Mouse (Mus musculus): ENCODE results near the gene Klhl26.

DNA sequence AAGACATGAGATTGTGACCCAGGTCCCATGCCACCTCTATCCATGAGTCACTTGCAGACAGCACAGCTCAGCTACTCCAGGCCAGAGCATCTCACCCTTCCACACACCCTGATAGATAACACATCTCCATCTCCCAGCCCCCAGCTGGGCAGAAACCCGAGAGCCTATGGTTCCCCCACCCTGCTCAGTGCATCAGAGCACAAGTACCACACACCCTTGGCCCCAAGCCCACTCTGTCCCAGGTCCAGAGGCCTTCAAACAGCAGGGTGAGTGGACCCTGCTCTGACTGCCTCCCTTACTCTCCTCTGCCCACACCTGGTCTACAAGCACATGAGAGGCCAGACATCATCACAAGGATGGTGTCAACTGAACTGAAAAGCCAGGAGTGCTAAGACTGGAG lies 8.9 kb downstream of the Klhl26 start:
- no peak for TF ChIP-seq CTCF (IDR thresholded peaks at IDR 0.05; ENCODE audit: borderline replicate concordance, extremely low read depth, insufficient read depth, insufficient read length)
- no peak for TF ChIP-seq POLR2A (IDR thresholded peaks at IDR 0.05; ENCODE audit: borderline replicate concordance, extremely low read depth, insufficient read depth, insufficient read length, poor library complexity, severe bottlenecking)

Measured in brain, embryonic 14.5 days (tissue).